In the genomic region with DNA sequence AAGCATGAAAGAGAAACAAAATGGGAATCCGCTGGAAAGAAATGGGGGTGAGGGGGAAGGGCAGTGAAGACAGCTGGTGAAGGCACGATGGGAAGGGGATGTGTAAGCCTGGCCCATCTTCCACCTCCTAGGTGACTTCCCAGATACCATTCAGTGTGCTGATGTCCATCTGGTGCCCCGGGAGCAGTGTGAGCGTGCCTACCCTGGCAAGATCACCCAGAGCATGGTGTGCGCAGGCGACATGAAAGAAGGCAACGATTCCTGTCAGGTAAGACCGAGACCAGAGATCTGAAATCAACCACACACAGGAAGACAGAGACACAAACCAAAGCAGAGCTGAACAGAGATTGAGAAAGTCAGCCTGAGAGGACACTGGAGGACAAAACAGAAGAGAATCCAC, we compare ENCODE assay signal across 50 mouse cellular contexts. TPM values are rescaled to one million over a fixed set of nuclear protein-coding genes. Genes with fewer than 3 reads are reported as not detected.
"Had no signal": no experiment of that assay in that cellular context is flagged by ENCODE, and none has a peak within 500 bp of the region (broad histone marks: within the 10 kb centered on the region; RNA-seq: fewer than 3 reads in every experiment).

No protein-coding gene starts in this region.

- H3K9ac ChIP-seq: heart, embryonic 13.5 days; heart, embryonic 15.5 days; hindbrain, embryonic 12.5 days; hindbrain, embryonic 13.5 days; hindbrain, embryonic 14.5 days; hindbrain, embryonic 15.5 days; intestine, embryonic 15.5 days; kidney, embryonic 15.5 days had no signal

- H3K27ac ChIP-seq: heart, embryonic 13.5 days; heart, embryonic 15.5 days; hindbrain, embryonic 10.5 days; hindbrain, embryonic 12.5 days; hindbrain, embryonic 13.5 days; hindbrain, embryonic 14.5 days; hindbrain, embryonic 15.5 days; hindbrain, postnatal 0 days; intestine, embryonic 15.5 days; kidney, embryonic 15.5 days; kidney, postnatal 0 days; layer of hippocampus, adult 2 months; left cerebral cortex, adult 2 months had no signal

- H3K4me1 ChIP-seq: heart, embryonic 13.5 days; heart, embryonic 15.5 days; hindbrain, embryonic 10.5 days; hindbrain, embryonic 12.5 days; hindbrain, embryonic 13.5 days; hindbrain, embryonic 15.5 days; intestine, embryonic 15.5 days; kidney, embryonic 15.5 days had no signal

- H3K27me3 ChIP-seq: heart, embryonic 13.5 days; heart, embryonic 15.5 days; hindbrain, embryonic 12.5 days; hindbrain, embryonic 13.5 days; hindbrain, embryonic 15.5 days; intestine, embryonic 15.5 days; kidney, embryonic 15.5 days had no signal

- H3K4me3 ChIP-seq: heart, embryonic 13.5 days; heart, embryonic 15.5 days; hindbrain, embryonic 10.5 days; hindbrain, embryonic 12.5 days; hindbrain, embryonic 13.5 days; hindbrain, embryonic 15.5 days; intestine, embryonic 15.5 days; kidney, embryonic 15.5 days; layer of hippocampus, adult 2 months; left cerebral cortex, adult 2 months had no signal

- H3K4me2 ChIP-seq: heart, embryonic 11.5 days; heart, embryonic 13.5 days; heart, embryonic 15.5 days; hindbrain, embryonic 12.5 days; hindbrain, embryonic 13.5 days; hindbrain, embryonic 14.5 days; hindbrain, embryonic 15.5 days; intestine, embryonic 15.5 days; kidney, embryonic 15.5 days had no signal

- DNase-seq: heart, postnatal 14 days; heart, postnatal 36 days; heart, postnatal 4 days; kidney, adult 11 months; kidney, adult 18-20 months; kidney, adult 2 months; kidney, adult 8-10 months; kidney, adult 9 months; kidney, postnatal 10 days; kidney, postnatal 14 days; kidney, postnatal 25 days; kidney, postnatal 36 days; kidney, postnatal 4 days; layer of hippocampus, adult 9-11 months; layer of hippocampus, postnatal 36 days had no signal

- H3K9me3 ChIP-seq: heart, embryonic 13.5 days; heart, embryonic 15.5 days; hindbrain, embryonic 10.5 days; hindbrain, embryonic 12.5 days; hindbrain, embryonic 13.5 days; hindbrain, embryonic 15.5 days; intestine, embryonic 15.5 days; kidney, embryonic 15.5 days had no signal

- ATAC-seq: hindbrain, embryonic 16.5 days; hindbrain, postnatal 0 days; inflammation-experienced regulatory T-cells, adult 6 months; intestine, embryonic 15.5 days; intestine, embryonic 16.5 days; intestine, postnatal 0 days had no signal

- H3K36me3 ChIP-seq: heart, embryonic 13.5 days; heart, embryonic 15.5 days; hindbrain, embryonic 10.5 days; hindbrain, embryonic 12.5 days; hindbrain, embryonic 13.5 days; hindbrain, embryonic 15.5 days; intestine, embryonic 15.5 days; kidney, embryonic 15.5 days had no signal

RNA-seq across cellular contexts. Expression of a gene that starts 4.7 kb away (rescaled TPM):
- total RNA-seq: heart, postnatal 14 days; heart, postnatal 25 days; heart, postnatal 36 days; heart, postnatal 4 days; hematopoietic stem cell, adult 5-6 weeks; hindbrain, postnatal 0 days; layer of hippocampus, postnatal 10 days; layer of hippocampus, postnatal 14 days; layer of hippocampus, postnatal 25 days had no signal
- polyA plus RNA-seq: heart, embryonic 11.5 days; heart, embryonic 13.5 days; heart, embryonic 14.5 days; heart, embryonic 15.5 days; heart, embryonic 16.5 days; heart, postnatal 0 days; hindbrain, embryonic 10.5 days; hindbrain, embryonic 11.5 days; hindbrain, embryonic 12.5 days; hindbrain, embryonic 13.5 days; hindbrain, embryonic 14.5 days; hindbrain, embryonic 15.5 days; hindbrain, embryonic 16.5 days; hindbrain, postnatal 0 days; intestine, embryonic 15.5 days; intestine, embryonic 16.5 days; intestine, postnatal 0 days; kidney, adult 2 months; kidney, embryonic 14.5 days; kidney, embryonic 16.5 days; kidney, postnatal 0 days; large intestine, adult 2 months had no signal

RNA-seq across cellular contexts. Expression of a gene that starts 12.8 kb away (rescaled TPM):
- total RNA-seq: heart, postnatal 14 days; heart, postnatal 25 days; heart, postnatal 36 days; heart, postnatal 4 days; hematopoietic stem cell, adult 5-6 weeks; hindbrain, postnatal 0 days; layer of hippocampus, adult 18-20 months; layer of hippocampus, adult 2 months; layer of hippocampus, adult 8-10 months; layer of hippocampus, postnatal 10 days; layer of hippocampus, postnatal 14 days; layer of hippocampus, postnatal 25 days; layer of hippocampus, postnatal 36 days; left cerebral cortex, adult 18-20 months; left cerebral cortex, adult 2 months; left cerebral cortex, adult 8-10 months had no signal
- polyA plus RNA-seq: heart, embryonic 11.5 days; heart, embryonic 13.5 days; heart, embryonic 14.5 days; heart, embryonic 15.5 days; heart, embryonic 16.5 days; heart, postnatal 0 days; hindbrain, embryonic 13.5 days; hindbrain, embryonic 14.5 days; hindbrain, embryonic 15.5 days; hindbrain, embryonic 16.5 days; hindbrain, postnatal 0 days; inflammation-experienced regulatory T-cells, adult 6 months; intestine, embryonic 14.5 days; intestine, embryonic 15.5 days; intestine, embryonic 16.5 days; intestine, postnatal 0 days; kidney, adult 2 months; kidney, embryonic 14.5 days; kidney, embryonic 15.5 days; kidney, embryonic 16.5 days; kidney, postnatal 0 days; large intestine, adult 2 months had no signal

RNA-seq across cellular contexts. Expression of a gene that starts 17.9 kb away (rescaled TPM):
- total RNA-seq: heart, postnatal 4 days; hindbrain, postnatal 0 days; left cerebral cortex, adult 18-20 months; left cerebral cortex, adult 2 months; left cerebral cortex, adult 8-10 months had no signal
- polyA plus RNA-seq: heart, embryonic 15.5 days; heart, embryonic 16.5 days; heart, postnatal 0 days; hindbrain, embryonic 10.5 days; hindbrain, embryonic 12.5 days; hindbrain, embryonic 13.5 days; hindbrain, embryonic 14.5 days; hindbrain, embryonic 15.5 days; hindbrain, embryonic 16.5 days; intestine, embryonic 15.5 days; intestine, embryonic 16.5 days; intestine, postnatal 0 days; kidney, adult 2 months; kidney, embryonic 14.5 days; kidney, embryonic 15.5 days; kidney, postnatal 0 days; large intestine, adult 2 months had no signal

RNA-seq across cellular contexts. Expression of a gene that starts 37.3 kb away (rescaled TPM):
- total RNA-seq: heart, postnatal 14 days; heart, postnatal 25 days; heart, postnatal 36 days; heart, postnatal 4 days; hematopoietic stem cell, adult 5-6 weeks; hindbrain, postnatal 0 days; layer of hippocampus, adult 18-20 months; layer of hippocampus, adult 2 months; layer of hippocampus, postnatal 10 days; layer of hippocampus, postnatal 36 days; left cerebral cortex, adult 18-20 months; left cerebral cortex, adult 2 months; left cerebral cortex, adult 8-10 months had no signal
- polyA plus RNA-seq: heart, embryonic 11.5 days; heart, embryonic 14.5 days; heart, embryonic 15.5 days; heart, postnatal 0 days; hindbrain, embryonic 12.5 days; hindbrain, embryonic 14.5 days; hindbrain, postnatal 0 days; inflammation-experienced regulatory T-cells, adult 6 months; intestine, embryonic 14.5 days; intestine, embryonic 15.5 days; intestine, embryonic 16.5 days; intestine, postnatal 0 days; kidney, adult 2 months; kidney, embryonic 14.5 days; kidney, embryonic 16.5 days; large intestine, adult 2 months had no signal
